Mouse (Mus musculus) testis, adult 2 months (tissue): ENCODE measurements around the gene Guca1a. TPM values are rescaled to one million over a fixed set of nuclear protein-coding genes. Genes with fewer than 3 reads are reported as not detected.

Experiments used
- H3K27ac ChIP-seq: fragments of 200-500 bp; 2 replicates; pipeline ENCODE4 v1.5.1; 2012; ENCODE audit warnings: low read depth, low read length; ENCODE audit not compliant: control insufficient read depth, insufficient read depth
- H3K27me3 ChIP-seq: fragments of 200-500 bp; 2 replicates; pipeline ENCODE4 v1.6.1; 2012; ENCODE audit warnings: mild to moderate bottlenecking, low read length, moderate library complexity; ENCODE audit not compliant: control insufficient read depth, insufficient read depth
- H3K36me3 ChIP-seq: fragments of 200-500 bp; 2 replicates; pipeline ENCODE4 v1.6.1; 2012; ENCODE audit warnings: mild to moderate bottlenecking, low read length; ENCODE audit not compliant: control insufficient read depth, insufficient read depth
- H3K4me1 ChIP-seq: fragments of 200-500 bp; 2 replicates; pipeline ENCODE4 v1.6.1; 2012; ENCODE audit warnings: low read length; ENCODE audit not compliant: control insufficient read depth, insufficient read depth
- H3K4me3 ChIP-seq: fragments of 200-500 bp; 2 replicates; pipeline ENCODE4 v1.5.1; 2012; ENCODE audit warnings: low read depth, mild to moderate bottlenecking, low read length, moderate library complexity, mixed read lengths; ENCODE audit not compliant: control insufficient read depth
- CTCF ChIP-seq: fragments of 200-500 bp; IDR thresholded peaks from 2 replicates; pipeline ENCODE4 v1.5.1; 2012; ENCODE audit warnings: low read depth, mild to moderate bottlenecking, inconsistent platforms, low read length, moderate library complexity; ENCODE audit not compliant: control insufficient read depth, insufficient read depth, insufficient replicate concordance
- POLR2A ChIP-seq: fragments of 200-500 bp; IDR thresholded peaks from 2 replicates; pipeline ENCODE4 v1.6.1; 2012; ENCODE audit warnings: low read depth, mild to moderate bottlenecking, inconsistent platforms, low read length, moderate library complexity; ENCODE audit not compliant: control insufficient read depth
- polyA plus RNA-seq: library from polyadenylated mRNA; depleted of rRNA; stranded (reverse); fragments of >200 nt; gene quantifications from 2 replicates; pipeline ENCODE4 v1.2.3, GENCODE M21; 2012

The Guca1a gene
- polyA plus RNA-seq, 1 experiment: 10.1 TPM

- no peak overlapping the region for H3K4me3 ChIP-seq
- TF ChIP-seq POLR2A (no peak), CTCF (no peak)
- H3K4me1 ChIP-seq: peaks cover 3% of the 10 kb centered on the region; the same call in 1 of the 2 replicates
- no peaks in the 10 kb centered on the region for H3K36me3 ChIP-seq
- H3K27me3 ChIP-seq: no peaks in the 10 kb centered on the region
- H3K27ac ChIP-seq: no peak overlapping the region
These were observed 41.1 kb upstream of the Guca1a start for GRCm38 (mm10) chr17:47441296-47442051.

GRCm38 (mm10) chr17:47440359-47440890 is 40.0 kb upstream of the Guca1a start:
- Histone ChIP-seq H3K4me1 (peaks cover 3% of the 10 kb centered on the region; the same call in 1 of the 2 replicates), H3K27me3 (no peaks in the 10 kb centered on the region), H3K4me3 (no peak overlapping the region), H3K27ac (no peak overlapping the region), H3K36me3 (no peaks in the 10 kb centered on the region)
- no peak for TF ChIP-seq CTCF
- TF ChIP-seq POLR2A: no peak

GRCm38 (mm10) chr17:47439396-47440028 is 39.1 kb upstream of the Guca1a start:
- Histone ChIP-seq H3K27ac (no peak overlapping the region), H3K4me3 (no peak overlapping the region), H3K27me3 (no peaks in the 10 kb centered on the region), H3K4me1 (peaks cover 3% of the 10 kb centered on the region; the same call in 1 of the 2 replicates), H3K36me3 (no peaks in the 10 kb centered on the region)
- TF ChIP-seq CTCF (no peak), POLR2A (no peak)

- H3K27me3 ChIP-seq: no peaks in the 10 kb centered on the region
- no peaks in the 10 kb centered on the region for H3K36me3 ChIP-seq
- H3K4me3 ChIP-seq: no peak overlapping the region
- H3K4me1 ChIP-seq: peaks cover 3% of the 10 kb centered on the region; the same call in 1 of the 2 replicates
- TF ChIP-seq POLR2A: no peak
- no peak for TF ChIP-seq CTCF
- no peak overlapping the region for H3K27ac ChIP-seq
These were observed 38.2 kb upstream of the Guca1a start for GRCm38 (mm10) chr17:47438611-47439010.

- TF ChIP-seq CTCF: no peak
- TF ChIP-seq POLR2A: no peak
- Histone ChIP-seq H3K27me3 (no peaks in the 10 kb centered on the region), H3K36me3 (no peaks in the 10 kb centered on the region), H3K27ac (no peak within 1 kb of the TSS), H3K4me1 (peaks cover 3% of the 10 kb centered on the region; the same call in 1 of the 2 replicates), H3K4me3 (peak within 1 kb of the TSS; percentile 67)
These were observed 36.6 kb upstream of the Guca1a start, which contains the start of gene 1700001C19Rik for GRCm38 (mm10) chr17:47436907-47437547. 1700001C19Rik (minus strand) TSS chr17:47437376.

GRCm38 (mm10) chr17:47436156-47436906 is 35.9 kb upstream of the Guca1a start, which contains the start of gene AI661453:
AI661453 (plus strand) TSS chr17:47436615.
- H3K27me3 ChIP-seq: no peaks in the 10 kb centered on the region
- H3K4me1 ChIP-seq: peaks cover 3% of the 10 kb centered on the region; the same call in 1 of the 2 replicates
- TF ChIP-seq POLR2A (no peak), CTCF (no peak)
- H3K4me3 ChIP-seq: peak within 1 kb of the TSS; percentile 67
- H3K36me3 ChIP-seq: no peaks in the 10 kb centered on the region
- no peak within 1 kb of the TSS for H3K27ac ChIP-seq
